Mouse (Mus musculus): ENCODE data around the gene D430019H16Rik. TPM values are rescaled to one million over a fixed set of nuclear protein-coding genes. Genes with fewer than 3 reads are reported as not detected.

Gene D430019H16Rik
- total RNA-seq, 1 experiment from 2014 or later, result not detected

DNA sequence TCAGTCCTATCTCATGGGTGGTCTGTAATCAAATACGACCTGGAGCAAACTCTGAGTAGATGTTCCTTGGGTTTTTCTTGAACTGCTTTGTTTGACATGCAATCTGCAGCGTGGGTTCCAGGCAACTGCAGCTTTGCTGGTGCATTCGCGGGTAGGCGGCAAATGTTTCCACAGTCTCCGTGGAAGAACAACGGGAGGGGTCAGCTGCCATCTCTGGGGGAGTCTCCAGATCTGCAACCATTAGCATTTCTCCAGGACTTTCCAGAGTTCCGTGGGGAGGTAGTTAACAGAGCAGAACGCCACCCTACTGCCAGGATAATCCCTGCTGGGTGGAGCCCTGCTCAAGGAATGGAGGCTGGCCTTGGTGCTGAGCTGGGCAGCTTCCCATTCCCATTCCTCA, 23.3 kb downstream of the D430019H16Rik start:
- ATAC-seq (replicated peaks; ENCODE audit: low read depth, poor library complexity, severe bottlenecking), result no peak

DNA sequence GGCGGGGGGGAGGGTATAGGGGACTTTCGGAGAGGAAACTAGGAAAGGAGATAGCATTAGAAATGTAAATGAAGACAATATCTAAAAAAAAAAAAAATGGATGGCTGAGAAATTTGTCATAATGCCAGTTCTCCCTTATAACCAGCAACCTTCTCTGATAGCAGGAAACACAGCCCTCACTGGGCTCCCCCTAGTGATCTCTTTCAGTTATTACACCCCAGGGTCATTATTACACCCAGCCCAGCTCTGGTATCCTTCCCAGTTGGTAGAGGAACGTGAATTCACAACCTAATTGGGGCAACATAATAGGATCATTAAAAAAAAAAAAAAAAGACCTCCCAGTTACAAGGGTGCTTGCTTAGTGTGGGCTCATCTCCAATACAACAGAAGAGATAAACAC, 29.8 kb downstream of the D430019H16Rik start:
- ATAC-seq (replicated peaks; ENCODE audit: low read depth, poor library complexity, severe bottlenecking), result peak; percentile 88

DNA sequence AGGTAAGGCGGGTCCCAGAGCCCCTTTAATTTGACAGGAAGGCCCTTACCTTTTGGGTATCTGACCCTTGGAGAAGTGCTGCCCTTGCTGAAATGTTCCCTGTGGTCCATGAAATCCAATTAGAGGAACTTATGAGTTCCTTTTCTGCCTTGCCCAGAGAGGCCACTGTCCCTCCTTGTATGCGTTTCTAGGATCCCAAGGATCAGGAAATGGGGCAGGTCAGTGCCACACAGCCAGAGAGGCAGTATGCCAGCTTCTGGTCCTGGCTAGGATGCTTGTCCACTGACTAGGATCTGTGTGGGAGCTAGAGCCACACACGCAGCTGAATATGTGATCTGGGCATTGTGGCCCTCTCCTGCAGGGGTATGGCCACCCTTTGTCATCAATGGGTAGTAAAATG, 36.6 kb downstream of the D430019H16Rik start:
- ATAC-seq (replicated peaks; ENCODE audit: low read depth, poor library complexity, severe bottlenecking), result no peak

DNA sequence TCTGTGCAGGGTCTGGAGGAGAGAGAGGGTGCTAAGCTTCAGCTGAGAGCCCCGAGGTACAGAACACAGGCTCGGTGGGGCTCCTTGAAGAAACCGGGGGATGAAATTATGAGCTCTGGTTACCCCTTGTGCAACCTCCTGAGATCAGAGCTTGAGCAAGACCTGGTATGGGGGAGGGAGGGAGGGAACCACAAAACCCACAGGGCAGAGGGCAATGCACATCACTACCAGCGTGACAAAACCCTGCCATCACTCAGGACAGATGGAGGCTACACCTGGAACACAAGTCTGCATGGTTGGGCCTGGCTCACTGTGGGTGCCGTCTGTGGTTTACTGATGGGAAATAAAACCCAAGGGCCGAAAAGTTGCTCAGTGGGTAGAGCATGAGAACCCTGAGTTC, 37.1 kb downstream of the D430019H16Rik start:
- ATAC-seq (replicated peaks; ENCODE audit: low read depth, poor library complexity, severe bottlenecking), result peak; percentile 77

DNA sequence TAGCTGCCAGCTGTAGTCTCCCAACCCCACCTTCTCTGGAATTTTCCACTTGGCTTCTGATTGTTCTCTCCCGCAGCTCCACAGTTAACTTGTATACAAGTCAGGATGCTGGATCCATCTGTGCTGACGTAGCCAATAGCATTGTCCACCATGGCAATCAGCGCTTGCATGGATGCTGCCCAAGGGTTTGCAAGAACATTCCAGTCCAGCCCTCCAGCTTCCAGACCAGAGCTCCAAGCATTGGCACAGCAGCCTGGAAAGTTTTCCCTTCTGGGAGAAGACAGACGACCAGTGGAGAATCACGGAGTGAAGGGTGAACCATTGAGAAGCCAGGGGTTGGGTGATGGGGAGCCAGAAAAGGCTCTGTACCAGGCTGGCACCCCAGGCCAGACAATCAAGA, 41.1 kb downstream of the D430019H16Rik start:
- no peak for ATAC-seq (replicated peaks; ENCODE audit: low read depth, poor library complexity, severe bottlenecking)

DNA sequence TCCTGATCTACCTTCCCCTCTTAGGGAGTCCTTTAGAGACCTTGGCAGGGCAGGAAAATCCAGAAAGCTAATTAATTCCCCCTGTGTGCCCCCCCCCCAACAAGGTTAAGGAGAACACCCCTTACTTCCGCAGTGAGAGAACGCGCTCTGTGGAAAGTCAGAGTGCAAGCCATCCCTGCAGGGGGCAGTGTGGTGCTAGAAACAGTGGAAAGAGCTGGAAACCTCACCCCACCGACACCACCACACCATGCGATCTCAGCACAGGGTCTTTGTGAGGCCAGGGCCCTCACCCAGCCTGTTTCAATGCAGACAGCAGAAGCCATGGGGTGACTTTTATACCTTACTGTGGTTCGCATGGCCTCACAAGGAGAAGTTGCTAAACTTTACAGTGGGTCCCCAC, 44.2 kb downstream of the D430019H16Rik start:
- ATAC-seq (replicated peaks; ENCODE audit: low read depth, poor library complexity, severe bottlenecking), result peak; percentile 94

DNA sequence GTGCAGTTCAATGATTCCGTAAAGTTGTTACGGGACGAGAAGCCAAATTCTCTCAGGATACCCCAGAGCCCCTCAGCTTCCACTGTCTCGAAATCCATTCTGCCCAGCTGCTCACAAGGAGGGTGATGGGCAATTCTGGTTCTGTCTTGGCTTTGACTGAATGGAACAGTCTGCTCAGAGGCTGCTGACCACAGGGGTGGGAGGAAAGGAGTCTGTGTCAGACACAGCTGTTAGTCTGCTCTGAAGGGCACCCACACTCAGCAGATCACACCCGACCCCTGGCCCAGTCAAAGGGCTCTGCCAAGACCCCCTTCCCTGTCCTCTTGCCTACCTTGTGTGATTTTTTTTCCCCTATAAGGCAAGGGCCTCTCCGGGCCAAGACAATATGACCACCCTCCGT, 44.8 kb downstream of the D430019H16Rik start:
- no peak for ATAC-seq (replicated peaks; ENCODE audit: low read depth, poor library complexity, severe bottlenecking)

DNA sequence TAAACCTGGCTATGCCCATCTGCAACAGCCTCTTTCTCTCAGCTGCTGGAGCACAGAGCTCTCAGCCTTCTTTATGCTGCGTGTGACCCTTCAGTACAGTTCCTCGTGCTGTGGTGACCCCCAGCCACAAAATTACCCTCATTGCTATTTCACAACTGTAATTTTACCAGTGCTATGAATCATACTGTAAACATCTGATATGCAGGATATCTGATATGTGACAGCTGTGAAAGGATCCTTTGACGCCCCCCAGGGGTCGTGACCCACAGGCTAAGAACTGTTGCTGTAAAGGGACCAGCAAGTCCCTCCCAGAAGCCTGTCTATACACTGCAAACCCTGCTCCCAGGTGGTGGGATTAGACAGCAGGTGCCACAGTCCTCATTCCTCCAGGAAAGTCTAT, 45.2 kb downstream of the D430019H16Rik start:
- ATAC-seq (replicated peaks; ENCODE audit: low read depth, poor library complexity, severe bottlenecking), result no peak

DNA sequence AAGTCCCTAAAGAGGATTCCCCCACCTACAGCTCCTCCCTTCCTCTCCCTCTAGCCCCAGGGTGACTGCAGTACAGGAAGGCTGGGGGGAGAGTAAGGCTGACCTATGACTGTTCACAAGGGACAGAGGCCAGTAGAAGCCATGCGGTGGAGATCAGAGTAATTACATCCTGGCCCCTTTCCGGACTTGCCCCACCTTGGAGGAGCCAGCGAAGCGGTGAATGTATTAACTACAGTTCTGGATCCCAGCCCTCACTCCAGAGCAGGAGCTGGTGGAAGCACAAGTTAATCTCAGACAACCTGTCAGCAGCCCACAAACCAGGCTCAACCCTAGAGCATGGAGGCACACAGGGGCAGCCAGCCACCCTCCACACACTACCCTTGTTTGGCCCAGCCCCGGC, 47.3 kb downstream of the D430019H16Rik start:
- ATAC-seq (replicated peaks; ENCODE audit: low read depth, poor library complexity, severe bottlenecking), result no peak

DNA sequence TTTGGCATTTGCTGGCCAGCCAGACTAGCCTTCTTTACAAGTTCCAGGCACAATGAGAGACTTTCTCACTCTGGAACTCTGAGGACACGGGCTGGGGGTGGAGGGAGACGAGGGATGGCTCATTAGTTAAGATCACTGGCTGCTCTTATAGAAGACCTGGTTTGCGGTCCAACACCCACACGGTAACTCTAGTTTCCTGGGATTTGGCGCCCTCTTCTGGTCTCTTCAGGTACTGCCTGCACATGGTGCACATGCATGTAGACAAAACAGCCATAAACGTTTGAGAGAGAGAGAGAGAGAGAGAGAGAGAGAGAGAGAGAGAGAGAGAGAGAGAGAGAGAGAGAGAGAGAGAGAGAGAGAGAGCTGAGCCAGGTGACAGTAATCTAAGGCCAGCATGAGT, 51.1 kb downstream of the D430019H16Rik start:
- ATAC-seq (replicated peaks; ENCODE audit: low read depth, poor library complexity, severe bottlenecking), result no peak

DNA sequence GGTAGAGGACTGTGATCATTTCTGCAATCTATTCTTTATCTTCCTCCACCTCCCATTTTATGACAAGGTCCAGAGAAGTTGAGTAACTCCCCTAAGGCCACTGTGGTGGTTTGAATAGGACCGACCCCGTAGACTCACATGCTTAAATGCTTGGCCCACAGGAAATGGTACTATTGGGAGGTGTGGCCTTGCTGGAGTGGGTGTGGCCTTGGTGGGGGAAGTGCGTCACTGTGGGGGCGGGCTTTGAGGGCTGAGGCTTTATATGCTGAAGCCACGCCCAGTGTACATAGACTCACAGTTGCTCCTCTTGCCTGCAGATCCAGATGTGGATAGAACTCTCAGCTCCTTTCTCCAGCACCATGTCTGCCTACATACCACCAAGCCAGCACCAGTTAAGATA, 57.5 kb downstream of the D430019H16Rik start:
- ATAC-seq (replicated peaks; ENCODE audit: low read depth, poor library complexity, severe bottlenecking), result no peak

DNA sequence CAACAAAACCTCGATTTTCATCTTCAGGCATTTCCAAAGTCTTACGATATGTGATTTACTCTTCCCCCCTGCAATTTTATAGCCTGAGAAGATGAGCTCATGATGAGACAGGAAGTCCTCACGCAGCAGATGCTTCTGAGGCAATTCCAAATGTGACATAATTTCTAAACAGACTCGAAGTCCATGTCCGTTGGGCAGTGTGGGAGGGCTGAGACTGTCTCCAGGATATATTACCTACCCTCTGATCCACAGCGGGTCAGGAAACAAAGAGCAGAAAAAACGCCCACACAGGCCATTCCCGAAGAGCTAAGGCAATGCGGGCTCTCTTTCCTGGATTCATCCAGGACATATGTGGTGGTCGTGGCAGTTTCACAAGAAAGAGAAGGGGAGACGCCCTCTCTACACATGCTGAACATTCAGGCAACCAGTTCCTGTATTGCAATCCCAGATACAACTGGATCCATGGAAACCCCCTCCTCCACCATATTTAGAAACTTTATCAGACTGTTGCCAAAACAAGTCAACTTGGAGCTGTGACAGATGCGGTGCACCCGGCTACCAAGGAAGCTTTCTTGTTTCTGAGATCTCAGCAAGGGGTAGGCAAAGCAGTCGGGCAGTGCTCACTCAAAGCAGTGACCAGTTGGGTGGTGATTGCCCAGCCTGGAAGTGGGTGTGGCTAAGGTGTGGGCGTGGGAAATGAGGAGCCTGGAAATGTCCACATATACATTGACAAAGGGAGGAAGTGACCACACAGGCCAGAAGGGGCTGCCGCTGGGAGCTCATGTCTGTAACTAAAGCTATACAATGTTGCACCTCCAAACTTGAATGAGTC, 58.2 kb downstream of the D430019H16Rik start:
- no peak for ATAC-seq (replicated peaks; ENCODE audit: low read depth, poor library complexity, severe bottlenecking)

DNA sequence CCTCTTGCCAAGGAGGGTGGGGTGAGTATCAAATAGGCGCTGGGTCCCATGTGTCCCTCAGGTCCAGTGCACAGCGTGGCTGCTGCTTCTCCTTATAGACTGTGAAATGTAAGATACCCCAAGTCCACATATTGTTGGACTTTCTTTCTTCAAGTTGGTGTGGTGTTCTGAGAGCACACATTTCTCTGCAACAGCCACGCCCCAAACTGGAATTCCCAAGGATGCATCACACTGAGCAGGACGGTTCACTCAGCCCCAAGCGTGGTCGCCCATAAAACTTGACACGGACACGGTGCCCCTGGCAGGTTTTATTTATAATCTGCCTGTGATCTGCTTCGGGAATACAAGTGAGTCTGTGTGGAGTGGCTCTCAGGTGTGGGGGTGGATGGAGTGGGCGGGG, 60.5 kb downstream of the D430019H16Rik start:
- no peak for ATAC-seq (replicated peaks; ENCODE audit: low read depth, poor library complexity, severe bottlenecking)

DNA sequence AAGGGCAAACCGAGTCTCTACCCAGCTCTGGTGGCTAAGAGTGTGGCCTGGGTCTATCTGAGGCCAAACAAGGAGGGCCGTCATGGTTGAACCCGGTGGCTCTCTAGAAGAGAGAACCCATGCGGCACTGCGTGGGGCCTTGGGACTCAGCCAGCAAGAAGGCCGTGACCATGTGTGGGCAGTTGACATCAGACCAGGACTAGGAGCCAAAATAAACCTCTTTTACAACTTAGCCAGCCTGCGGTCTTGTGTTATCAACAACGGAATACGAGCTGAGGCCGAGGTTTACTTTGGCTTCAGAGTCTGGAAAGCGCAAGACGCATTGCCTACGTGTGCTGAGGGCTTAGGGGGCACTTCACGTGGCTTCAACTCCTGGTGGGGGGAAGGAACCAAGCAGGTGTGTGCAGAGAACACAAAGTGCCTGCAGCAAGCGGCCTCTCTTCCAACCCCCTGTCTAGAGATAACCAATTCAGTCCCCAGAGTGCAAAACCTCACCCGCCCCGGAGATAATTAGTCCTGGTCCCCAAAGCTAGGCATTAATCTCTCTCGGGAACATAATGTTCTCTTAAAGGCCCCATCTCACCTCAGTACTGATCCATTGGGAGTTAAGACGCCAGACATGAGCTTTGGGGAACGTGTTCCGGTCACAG, 63.5 kb downstream of the D430019H16Rik start:
- no peak for ATAC-seq (replicated peaks; ENCODE audit: low read depth, poor library complexity, severe bottlenecking)

DNA sequence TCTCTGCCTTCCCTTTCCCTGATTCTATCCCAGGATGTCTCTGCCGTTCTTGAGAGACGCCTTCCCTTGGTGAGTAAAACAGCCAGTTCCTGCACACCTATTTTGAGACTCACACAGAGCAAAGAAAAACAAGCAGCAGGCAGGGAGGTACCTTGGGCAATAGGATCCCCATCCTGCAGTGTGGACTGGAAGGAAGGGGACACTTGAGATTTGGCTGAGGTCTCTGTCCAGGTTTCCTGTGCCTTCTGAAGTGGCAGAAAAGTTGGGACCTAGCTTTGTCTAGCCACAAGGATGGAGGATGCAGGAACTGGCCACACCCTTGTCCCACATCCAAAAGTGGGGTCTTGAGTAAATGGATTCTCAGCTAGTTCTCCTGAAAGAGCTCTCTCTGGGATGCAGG, 66.2 kb downstream of the D430019H16Rik start:
- ATAC-seq (replicated peaks; ENCODE audit: low read depth, poor library complexity, severe bottlenecking), result no peak

DNA sequence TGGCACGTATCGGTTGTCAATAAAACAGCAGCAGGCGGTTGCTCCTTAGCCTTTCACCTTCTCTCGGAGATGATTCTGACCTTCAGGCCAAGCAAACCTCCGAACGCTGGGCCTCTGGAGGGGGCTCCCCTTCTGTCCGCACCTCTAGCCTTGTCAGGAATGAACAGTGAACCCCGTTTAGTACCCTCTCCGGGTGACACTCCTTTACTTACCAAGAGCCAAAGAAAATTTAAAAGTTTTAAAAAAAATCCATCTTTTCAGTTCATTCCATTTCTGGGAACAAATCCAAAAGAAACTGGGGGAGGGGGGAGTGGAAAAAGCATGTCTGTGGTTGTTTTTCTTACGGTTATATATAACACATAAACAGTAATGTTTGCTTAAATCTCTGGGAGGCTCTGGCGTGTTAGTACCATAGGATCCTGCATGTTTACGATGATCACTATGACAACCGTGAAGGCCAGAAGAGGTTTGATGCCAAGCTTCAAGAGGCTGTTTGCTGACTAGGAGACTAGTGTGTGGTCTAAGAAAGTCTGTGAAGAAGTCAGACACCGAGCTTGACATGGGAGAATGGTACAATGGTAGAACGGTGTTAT, 67.6 kb downstream of the D430019H16Rik start:
- ATAC-seq (replicated peaks; ENCODE audit: low read depth, poor library complexity, severe bottlenecking), result no peak

DNA sequence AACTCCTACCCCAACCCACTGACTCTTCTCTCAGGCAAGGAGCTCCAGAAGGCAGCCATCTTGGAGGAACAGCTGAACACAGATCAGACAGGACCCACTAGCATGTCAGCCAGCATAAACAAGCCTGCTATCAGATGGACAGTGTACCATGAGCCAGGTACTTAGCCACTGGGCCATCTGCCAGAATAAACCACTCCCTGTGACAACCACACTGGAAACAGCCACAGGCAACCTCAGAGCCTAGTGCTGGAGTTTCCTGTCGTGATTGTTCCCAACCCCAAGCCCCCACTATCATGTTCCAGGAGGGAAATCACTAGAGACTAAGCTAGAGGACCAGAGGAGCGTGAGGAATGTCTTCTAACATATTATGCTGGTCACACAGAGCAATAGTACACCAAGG, 70.1 kb downstream of the D430019H16Rik start:
- no peak for ATAC-seq (replicated peaks; ENCODE audit: low read depth, poor library complexity, severe bottlenecking)

DNA sequence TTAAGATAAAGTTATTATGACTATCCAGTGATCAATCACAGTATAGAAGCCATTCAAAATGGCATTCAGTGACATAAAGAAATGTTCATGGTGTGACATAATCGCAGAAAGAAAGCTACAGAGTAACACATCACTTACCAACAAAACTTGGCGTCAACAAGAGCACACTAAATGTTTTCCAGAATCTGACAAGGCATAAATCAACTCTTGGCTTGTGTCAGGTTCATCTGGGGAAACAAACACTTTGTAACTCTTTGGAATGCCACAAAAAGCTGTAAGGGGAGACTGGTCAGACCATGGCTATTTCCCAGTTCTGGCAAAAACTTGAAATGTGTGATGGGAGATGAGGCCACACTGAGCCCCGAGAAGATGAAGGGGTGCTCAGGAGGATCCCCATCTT, 72.5 kb downstream of the D430019H16Rik start:
- ATAC-seq (replicated peaks; ENCODE audit: low read depth, poor library complexity, severe bottlenecking), result no peak

DNA sequence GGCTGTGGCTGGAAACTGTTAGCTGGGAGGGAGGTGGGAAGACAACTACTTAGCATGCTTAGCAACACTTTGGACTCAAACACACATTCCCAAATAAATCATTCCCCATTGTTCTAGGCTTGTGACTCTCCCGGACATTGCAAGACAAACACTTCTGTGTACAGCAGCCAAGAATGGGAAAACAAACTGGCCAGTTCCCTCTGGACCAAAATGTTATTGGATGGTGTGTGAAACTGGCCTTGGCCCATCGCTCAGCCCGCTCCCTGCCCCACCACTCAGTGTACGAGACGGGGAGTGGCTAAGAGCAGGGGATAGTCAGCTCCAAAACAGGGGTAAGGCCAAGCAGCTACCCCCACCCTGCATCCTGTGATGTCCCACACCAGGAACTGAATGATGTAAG, 73.2 kb downstream of the D430019H16Rik start:
- ATAC-seq (replicated peaks; ENCODE audit: low read depth, poor library complexity, severe bottlenecking), result no peak

DNA sequence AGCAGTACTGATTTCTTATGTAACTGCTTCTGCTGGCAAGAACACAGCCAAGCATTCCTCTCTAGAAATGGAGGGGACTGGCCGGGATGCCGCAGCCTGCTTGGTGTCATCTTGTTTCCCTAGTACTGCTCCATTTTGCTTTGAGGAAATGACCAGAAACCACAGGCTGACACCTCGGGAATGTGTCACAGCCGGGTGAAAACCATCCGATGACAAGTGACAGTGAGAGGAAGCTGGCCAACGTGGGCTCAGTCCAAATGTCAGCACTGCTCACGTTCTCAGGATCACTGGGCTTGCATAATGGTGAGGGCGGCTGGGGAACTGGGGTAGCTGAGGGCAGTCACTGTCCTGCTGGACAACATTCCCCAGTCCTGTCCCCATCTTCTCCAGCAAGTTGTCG, 75.9 kb downstream of the D430019H16Rik start:
- peak; percentile 60 for ATAC-seq (replicated peaks; ENCODE audit: low read depth, poor library complexity, severe bottlenecking)

DNA sequence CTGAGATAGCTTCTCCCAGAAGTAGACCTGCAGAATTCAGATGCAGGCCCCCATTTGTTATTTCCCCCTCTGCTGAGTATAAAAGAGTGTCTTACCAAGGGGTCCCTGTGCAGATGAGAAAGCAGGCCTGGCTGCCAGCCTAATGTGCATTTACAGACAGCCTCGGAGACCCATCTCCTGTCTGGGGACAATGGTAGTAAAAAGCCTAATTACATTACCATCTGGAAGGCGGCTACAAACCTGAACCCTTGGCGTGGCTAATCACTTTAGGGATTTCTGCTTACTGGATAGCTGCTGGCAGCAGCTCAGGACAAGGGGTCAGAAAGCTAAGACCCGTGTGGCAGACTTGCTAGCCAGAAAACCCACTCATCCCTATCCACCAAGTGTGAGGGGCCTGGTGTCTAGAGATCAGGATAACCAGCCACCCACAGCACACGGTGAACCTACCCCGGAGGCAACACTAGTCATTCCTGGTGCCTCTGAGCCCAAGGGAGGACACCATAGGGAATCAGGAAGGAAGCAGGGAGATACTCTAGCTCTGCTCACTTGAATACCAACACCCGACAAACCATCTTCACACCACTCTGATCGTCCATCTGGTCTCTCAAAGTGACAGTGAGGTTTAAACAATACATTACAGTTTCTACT, 78.2 kb downstream of the D430019H16Rik start:
- ATAC-seq (replicated peaks; ENCODE audit: low read depth, poor library complexity, severe bottlenecking), result no peak
